Mouse (Mus musculus): ENCODE measurements around the gene Flt4.
"Not testable (repeated sequence)": the region's sequence is repeated elsewhere in the genome, so short reads cannot be mapped to it uniquely, and the experiment has no call there.

GRCm38 (mm10) chr11:49575054-49575453 is 34.0 kb upstream of the Flt4 start:
- TF ChIP-seq EP300 (IDR thresholded peaks at IDR 0.05; ENCODE audit: low read depth), result not testable (repeated sequence)
- peak; percentile 41 for TF ChIP-seq CTCF (IDR thresholded peaks at IDR 0.05; ENCODE audit: low read depth)

All from liver, postnatal 0 days (tissue).